Mouse (Mus musculus) erythroblast, embryonic 14.5 days (primary cell): Measurements from ENCODE around the gene Myh10. TPM values are rescaled to one million over a fixed set of nuclear protein-coding genes. Genes with fewer than 3 reads are reported as not detected.

Experiments
- H3K27me3 ChIP-seq: 2 replicates; pipeline ENCODE4 v1.6.1; 2012; ENCODE audit warnings: inconsistent platforms; ENCODE audit not compliant: control insufficient read depth
- H3K36me3 ChIP-seq: 2 replicates; pipeline ENCODE4 v1.6.1; 2012; ENCODE audit warnings: mild to moderate bottlenecking, inconsistent platforms; ENCODE audit not compliant: control insufficient read depth
- H3K4me1 ChIP-seq: 2 replicates; pipeline ENCODE4 v1.6.1; 2012; ENCODE audit warnings: inconsistent platforms; ENCODE audit not compliant: control insufficient read depth
- H3K4me3 ChIP-seq: replicated peaks from 2 replicates; pipeline ENCODE3; 2012; ENCODE audit warnings: moderate library complexity, mild to moderate bottlenecking, inconsistent platforms
- H3K9me3 ChIP-seq: 2 replicates; pipeline ENCODE4 v1.6.1; 2012; ENCODE audit warnings: low read length, inconsistent platforms, mixed read lengths; ENCODE audit not compliant: control insufficient read depth
- GATA1 ChIP-seq: IDR thresholded peaks from 2 replicates; pipeline ENCODE4 v1.6.1; 2012; ENCODE audit warnings: low read length, inconsistent platforms, mixed read lengths
- TAL1 ChIP-seq: IDR thresholded peaks from 3 replicates; pipeline ENCODE4 v1.6.1; 2012; ENCODE audit warnings: low read length, inconsistent platforms, mixed read lengths
- polyA plus RNA-seq: library from polyadenylated mRNA; stranded (reverse); fragments of >175 nt; gene quantifications from 2 replicates; pipeline ENCODE4 v1.2.3, GENCODE M21; 2012

The Myh10 gene
- polyA plus RNA-seq, 1 experiment: 7.7 TPM

GRCm38 (mm10) chr11:68857329-68857728, 166.0 kb downstream of the Myh10 start:
- TF ChIP-seq TAL1 (no peak), GATA1 (no peak)
- Histone ChIP-seq H3K4me1 (peaks cover 40% of the 10 kb centered on the region), H3K27me3 (0 out of 2 replicates have a peak, but pooled peaks cover 4% of the 10 kb centered on the region), H3K9me3 (no peaks in the 10 kb centered on the region), H3K36me3 (no peaks in the 10 kb centered on the region), H3K4me3 (no peak overlapping the region)

GRCm38 (mm10) chr11:68859943-68860593, 168.7 kb downstream of the Myh10 start:
- no peak overlapping the region for H3K4me3 ChIP-seq
- peaks cover 21% of the 10 kb centered on the region for H3K4me1 ChIP-seq
- peaks cover 19% of the 10 kb centered on the region for H3K27me3 ChIP-seq
- H3K36me3 ChIP-seq: no peaks in the 10 kb centered on the region
- TF ChIP-seq TAL1: no peak
- no peak for TF ChIP-seq GATA1
- no peaks in the 10 kb centered on the region for H3K9me3 ChIP-seq

GRCm38 (mm10) chr11:68862260-68862659, 170.9 kb downstream of the Myh10 start:
- Histone ChIP-seq H3K4me1 (peaks cover 3% of the 10 kb centered on the region), H3K4me3 (no peak overlapping the region), H3K36me3 (no peaks in the 10 kb centered on the region), H3K27me3 (peaks cover 33% of the 10 kb centered on the region), H3K9me3 (no peaks in the 10 kb centered on the region)
- TF ChIP-seq GATA1 (no peak), TAL1 (no peak)

GRCm38 (mm10) chr11:68863631-68864091, 172.3 kb downstream of the Myh10 start:
- H3K9me3 ChIP-seq: no peaks in the 10 kb centered on the region
- no peaks in the 10 kb centered on the region for H3K36me3 ChIP-seq
- H3K4me1 ChIP-seq: peaks cover 3% of the 10 kb centered on the region
- no peak for TF ChIP-seq GATA1
- no peak for TF ChIP-seq TAL1
- H3K27me3 ChIP-seq: peaks cover 33% of the 10 kb centered on the region
- H3K4me3 ChIP-seq: no peak overlapping the region

GRCm38 (mm10) chr11:68864544-68865189, 173.3 kb downstream of the Myh10 start:
- H3K27me3 ChIP-seq: peaks cover 33% of the 10 kb centered on the region
- no peak overlapping the region for H3K4me3 ChIP-seq
- peaks cover 3% of the 10 kb centered on the region for H3K4me1 ChIP-seq
- no peak for TF ChIP-seq TAL1
- no peak for TF ChIP-seq GATA1
- H3K9me3 ChIP-seq: no peaks in the 10 kb centered on the region
- H3K36me3 ChIP-seq: no peaks in the 10 kb centered on the region

Other genes starting within 250 kb of the Myh10 start
- 0.05 TPM in 1 of 2 replicates, not detected in the other for gene Pik3r6, start 188.5 kb upstream of the Myh10 start, polyA plus RNA-seq
- not detected in 2 replicates for gene Mfsd6l, start 135.4 kb upstream of the Myh10 start, polyA plus RNA-seq
- gene Ccdc42, start 104.5 kb upstream of the Myh10 start, polyA plus RNA-seq: not detected in 2 replicates
- gene Ndel1, start 180.3 kb downstream of the Myh10 start, polyA plus RNA-seq: 6.3 and 6.6 TPM in 2 replicates
- gene Rnf222, start 197.0 kb downstream of the Myh10 start, polyA plus RNA-seq: 0.01 TPM in 1 of 2 replicates, not detected in the other
- 7.0 and 11.1 TPM in 2 replicates for gene Rpl26, start 210.0 kb downstream of the Myh10 start, polyA plus RNA-seq
- not detected in 2 replicates for gene Odf4, start 235.5 kb downstream of the Myh10 start, polyA plus RNA-seq